Mouse (Mus musculus): ENCODE measurements around the gene Trim17.

- TF ChIP-seq CTCF (IDR thresholded peaks at IDR 0.05): peak; percentile 63
- no peak for TF ChIP-seq EP300 (IDR thresholded peaks at IDR 0.05)
These were observed 5.5 kb downstream of the Trim17 start for GRCm38 (mm10) chr11:58959921-58960465.

Data from lung, postnatal 0 days (tissue).